Mouse (Mus musculus): ENCODE data around the gene Olfr803. TPM values are rescaled to one million over a fixed set of nuclear protein-coding genes. Genes with fewer than 3 reads are reported as not detected.

Olfr803 gene
- polyA plus RNA-seq, 1 experiment = not detected

DNA sequence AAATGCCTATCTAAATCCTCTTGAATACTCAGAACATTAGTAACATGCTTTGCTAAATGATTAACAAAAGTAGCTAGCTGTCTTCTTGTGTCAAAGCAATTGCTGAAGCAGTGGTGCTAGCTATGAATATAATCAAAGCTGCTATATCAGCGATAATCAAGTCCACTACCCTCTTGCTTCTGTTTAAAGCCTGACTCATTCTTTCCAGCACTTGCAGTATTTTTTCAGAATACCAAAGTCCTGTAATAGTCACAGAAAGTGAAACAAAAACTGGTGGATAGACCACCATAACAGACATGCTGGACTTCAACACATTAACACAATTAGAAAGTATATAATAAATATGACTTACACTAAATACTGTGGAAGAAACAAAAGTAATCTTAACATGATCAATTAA, 42.3 kb downstream of the Olfr803 start:
- whole genome bisulfite sequencing = 84% methylated on average over 1 of the region's 1 CpGs
- H3K4me1 ChIP-seq (ENCODE audit: control insufficient read depth, insufficient read depth, insufficient read length, low read length) = no peaks in the 10 kb centered on the region
- no peaks in the 10 kb centered on the region for H3K36me3 ChIP-seq (ENCODE audit: control insufficient read depth, insufficient read depth, low read length)
- H3K4me3 ChIP-seq (ENCODE audit: low read depth, low read length) = no peak overlapping the region
- H3K27ac ChIP-seq (ENCODE audit: insufficient read depth, low read depth, low read length) = no peak overlapping the region
- TF ChIP-seq CTCF (IDR thresholded peaks at IDR 0.05; ENCODE audit: extremely low read depth, insufficient read length, insufficient replicate concordance, low read depth, low read length) = no peak
- no peak for TF ChIP-seq POLR2A (IDR thresholded peaks at IDR 0.05; ENCODE audit: low read depth, low read length)
- no peaks in the 10 kb centered on the region for H3K27me3 ChIP-seq (ENCODE audit: control insufficient read depth, insufficient read depth, low read length)

Other genes starting within 250 kb of the Olfr803 start
- not detected in 2 replicates for gene Olfr787, start 232.4 kb downstream of the Olfr803 start, polyA plus RNA-seq (2012; rRNA removed)
- gene Olfr788, start 223.3 kb downstream of the Olfr803 start, polyA plus RNA-seq (2012; rRNA removed) = not detected in 2 replicates
- not detected in 2 replicates for gene Olfr789, start 209.5 kb downstream of the Olfr803 start, polyA plus RNA-seq (2012; rRNA removed)
- gene Olfr790, start 195.8 kb downstream of the Olfr803 start, polyA plus RNA-seq (2012; rRNA removed) = not detected in 2 replicates
- not detected in 2 replicates for gene Olfr791, start 172.5 kb downstream of the Olfr803 start, polyA plus RNA-seq (2012; rRNA removed)
- not detected in 2 replicates for gene Olfr792, start 155.1 kb downstream of the Olfr803 start, polyA plus RNA-seq (2012; rRNA removed)
- gene Olfr794, start 126.6 kb downstream of the Olfr803 start, polyA plus RNA-seq (2012; rRNA removed) = not detected in 2 replicates
- gene Olfr796, start 81.7 kb downstream of the Olfr803 start, polyA plus RNA-seq (2012; rRNA removed) = not detected in 2 replicates
- gene Olfr798, start 66.4 kb downstream of the Olfr803 start, polyA plus RNA-seq (2012; rRNA removed) = not detected in 2 replicates
- gene Olfr799, start 56.8 kb downstream of the Olfr803 start, polyA plus RNA-seq (2012; rRNA removed) = not detected in 2 replicates
- not detected in 2 replicates for gene Olfr800, start 36.6 kb downstream of the Olfr803 start, polyA plus RNA-seq (2012; rRNA removed)
- not detected in 2 replicates for gene Olfr801, start 20.4 kb downstream of the Olfr803 start, polyA plus RNA-seq (2012; rRNA removed)
- gene Olfr802, start 6.1 kb downstream of the Olfr803 start, polyA plus RNA-seq (2012; rRNA removed) = not detected in 2 replicates
- not detected in 2 replicates for gene Olfr804, start 8.9 kb upstream of the Olfr803 start, polyA plus RNA-seq (2012; rRNA removed)
- not detected in 2 replicates for gene Olfr805, start 35.1 kb upstream of the Olfr803 start, polyA plus RNA-seq (2012; rRNA removed)
- gene Olfr806, start 47.6 kb upstream of the Olfr803 start, polyA plus RNA-seq (2012; rRNA removed) = not detected in 2 replicates
- gene Olfr807, start 63.5 kb upstream of the Olfr803 start, polyA plus RNA-seq (2012; rRNA removed) = not detected in 2 replicates
- gene Olfr808, start 71.2 kb upstream of the Olfr803 start, polyA plus RNA-seq (2012; rRNA removed) = not detected in 2 replicates
- gene Olfr809, start 80.4 kb upstream of the Olfr803 start, polyA plus RNA-seq (2012; rRNA removed) = not detected in 2 replicates
- not detected in 2 replicates for gene Olfr810, start 100.6 kb upstream of the Olfr803 start, polyA plus RNA-seq (2012; rRNA removed)
- not detected in 2 replicates for gene Olfr811, start 110.1 kb upstream of the Olfr803 start, polyA plus RNA-seq (2012; rRNA removed)
- not detected in 2 replicates for gene Olfr812, start 151.8 kb upstream of the Olfr803 start, polyA plus RNA-seq (2012; rRNA removed)
- not detected in 2 replicates for gene Olfr813, start 161.1 kb upstream of the Olfr803 start, polyA plus RNA-seq (2012; rRNA removed)
- not detected in 2 replicates for gene Olfr814, start 185.6 kb upstream of the Olfr803 start, polyA plus RNA-seq (2012; rRNA removed)
- not detected in 2 replicates for gene Olfr815, start 211.6 kb upstream of the Olfr803 start, polyA plus RNA-seq (2012; rRNA removed)
- not detected in 2 replicates for gene Olfr816, start 221.3 kb upstream of the Olfr803 start, polyA plus RNA-seq (2012; rRNA removed)